Mouse (Mus musculus): ENCODE results near the gene Col17a1.

DNA sequence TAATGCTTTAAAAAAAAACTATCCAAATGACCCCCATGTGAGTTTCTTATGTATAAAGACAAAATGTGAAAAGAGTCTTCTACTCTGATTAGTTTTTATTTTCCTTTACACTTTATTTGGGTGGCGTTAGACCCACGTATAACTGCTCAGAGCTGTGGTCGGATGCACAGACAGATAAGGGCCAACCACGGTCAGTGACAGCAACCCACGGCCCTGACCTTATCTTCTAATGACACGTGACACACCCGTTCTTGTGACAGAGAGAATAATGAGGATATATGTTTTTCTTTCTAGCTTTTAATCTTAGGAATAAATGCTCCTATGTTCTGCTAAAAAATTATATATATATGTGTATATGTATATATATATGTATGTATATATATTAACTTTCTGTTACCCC, 2.3 kb downstream of the Col17a1 start:
- TF ChIP-seq POLR2A (IDR thresholded peaks at IDR 0.05; ENCODE audit: extremely low read depth, insufficient read depth, low read length) (no peak), CTCF (IDR thresholded peaks at IDR 0.05; ENCODE audit: low read depth, low read length) (no peak)

Measured in liver, adult 2 months (tissue).